Mouse (Mus musculus) T-helper 2 cell (primary cell): ENCODE data around the gene Adgrf5.

Source experiments
- in situ Hi-C: fragments of 300-600 bp; cut with MboI, MseI; formaldehyde crosslinking; loops from one replicate; pipeline ENCODE4 v1.15.1; 2025; ENCODE audit warnings: high pct_unique_total_duplicates

The Adgrf5 gene

DNA sequence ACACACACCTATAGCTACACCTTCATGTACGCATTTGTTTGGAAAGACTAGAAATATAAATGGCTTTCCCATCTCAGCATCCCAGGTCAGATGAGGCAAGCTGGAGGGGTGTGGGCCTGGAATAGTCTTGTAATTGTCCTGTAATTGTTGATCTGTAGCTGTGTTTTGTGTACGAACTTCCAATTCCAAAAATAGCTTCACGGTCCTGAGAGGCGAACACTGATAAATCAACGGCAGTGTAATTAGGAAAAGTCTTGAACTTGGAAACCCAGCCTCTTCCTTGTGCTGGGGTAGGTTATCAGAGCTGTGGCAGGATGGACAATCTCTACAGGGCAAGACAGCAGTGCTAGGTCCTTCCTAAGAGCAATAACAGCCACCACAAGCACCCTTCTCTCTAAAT, 18.5 kb downstream of the Adgrf5 start:
- in situ Hi-C loops, result no loop called here

DNA sequence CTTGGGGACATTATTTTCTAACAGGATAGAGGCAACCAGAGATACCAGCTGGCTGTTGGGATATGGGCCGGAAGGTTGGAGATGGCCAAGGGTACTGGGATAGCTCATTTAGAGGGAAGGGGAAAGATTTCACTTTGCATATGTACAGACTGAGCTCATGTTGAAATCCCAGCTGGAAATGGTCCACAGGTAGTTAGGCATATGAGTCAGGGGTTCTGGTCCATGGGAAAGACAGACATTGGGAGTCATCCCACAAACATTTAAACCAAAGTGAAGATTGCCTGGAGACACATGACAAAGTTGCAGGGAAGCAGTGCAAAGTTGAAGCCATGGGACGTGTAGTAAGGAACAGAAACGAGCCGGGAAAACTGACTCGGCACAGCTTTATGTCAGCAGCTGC, 26.1 kb downstream of the Adgrf5 start:
- in situ Hi-C loops, result no loop called here

DNA sequence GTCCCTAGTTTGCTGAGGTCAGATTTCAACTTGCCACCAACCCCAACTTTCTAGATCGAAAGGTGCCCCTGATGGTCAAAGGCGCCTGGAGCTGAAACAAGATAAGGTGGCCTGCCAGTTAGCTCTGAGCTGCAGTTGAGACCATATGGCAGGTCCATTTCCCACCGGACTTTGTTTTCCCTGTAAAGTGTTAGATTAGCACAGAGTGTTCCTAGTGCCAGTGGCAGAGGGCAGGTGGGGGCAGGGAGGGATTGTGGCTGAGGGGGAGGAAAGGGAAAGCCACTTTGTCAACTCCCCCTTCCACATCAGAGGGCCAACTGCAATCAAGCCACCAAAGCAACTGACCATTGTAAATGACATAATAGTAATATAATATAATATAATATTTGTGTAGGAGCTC, 26.9 kb downstream of the Adgrf5 start:
- in situ Hi-C loops, result no loop called here

DNA sequence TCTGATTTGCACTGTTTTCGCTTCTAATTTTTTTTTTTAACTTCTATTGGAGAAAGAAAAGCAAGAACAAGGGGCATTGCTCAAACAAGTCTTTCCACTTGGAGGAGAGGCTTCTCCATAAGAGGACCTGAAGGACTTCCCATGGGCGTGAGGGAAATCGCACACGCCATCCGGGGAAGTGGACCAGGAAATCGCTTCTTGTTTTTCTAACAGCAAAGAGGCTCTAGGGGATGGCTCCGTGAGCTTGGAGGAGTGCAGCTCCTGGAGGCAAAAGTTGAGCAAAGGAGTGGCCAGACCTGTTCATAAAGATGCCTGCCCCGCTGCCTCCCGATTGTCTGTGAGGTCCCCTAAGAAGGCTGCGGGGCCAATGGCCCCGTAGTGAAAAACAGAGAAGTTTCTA, 29.0 kb downstream of the Adgrf5 start:
- in situ Hi-C loops, result no loop called here

DNA sequence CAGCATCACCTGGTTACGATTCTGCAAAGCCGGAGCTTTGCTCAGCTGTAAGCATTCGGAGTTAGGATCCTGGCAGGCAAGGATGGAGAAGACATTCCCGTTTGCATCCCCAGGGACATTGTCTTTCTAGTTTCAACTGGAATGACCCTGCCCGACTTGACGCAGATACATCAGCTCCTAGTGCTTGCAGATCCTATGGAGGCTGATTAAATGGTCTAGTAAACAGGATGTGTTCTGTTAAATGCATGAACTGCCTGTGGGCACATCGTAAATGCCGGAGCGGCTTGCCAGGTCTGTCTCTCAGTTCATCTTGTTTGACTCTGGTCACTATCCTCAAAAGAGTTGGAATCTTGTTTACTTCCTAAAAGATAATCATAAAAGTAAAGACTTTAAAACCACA, 31.9 kb downstream of the Adgrf5 start:
- in situ Hi-C loops, result loop anchor here (5.0 kb wide), 1 partner anchor 35 kb away; no protein-coding TSS in a partner anchor

DNA sequence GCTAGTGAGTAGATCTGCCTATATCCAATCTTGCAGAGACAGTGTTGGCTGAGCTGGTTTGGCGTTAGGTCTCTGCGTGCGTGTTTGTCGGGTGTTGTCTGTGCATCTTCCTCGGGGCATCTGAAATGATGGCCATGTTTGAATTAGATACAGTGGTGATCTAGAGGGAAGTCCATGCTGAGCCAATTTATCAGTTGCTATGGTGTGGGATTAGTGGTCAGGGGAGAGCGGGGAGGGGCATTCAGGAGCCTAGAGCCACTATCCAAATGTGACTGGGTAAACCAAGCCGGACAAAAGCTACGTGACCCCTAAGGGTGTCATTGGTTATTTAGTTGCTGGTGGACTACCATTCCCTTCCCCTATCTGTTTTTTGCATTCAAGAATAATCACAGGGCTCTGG, 33.4 kb downstream of the Adgrf5 start:
- in situ Hi-C loops, result loop anchor here (5.0 kb wide), 1 partner anchor 36 kb away; no protein-coding TSS in a partner anchor

DNA sequence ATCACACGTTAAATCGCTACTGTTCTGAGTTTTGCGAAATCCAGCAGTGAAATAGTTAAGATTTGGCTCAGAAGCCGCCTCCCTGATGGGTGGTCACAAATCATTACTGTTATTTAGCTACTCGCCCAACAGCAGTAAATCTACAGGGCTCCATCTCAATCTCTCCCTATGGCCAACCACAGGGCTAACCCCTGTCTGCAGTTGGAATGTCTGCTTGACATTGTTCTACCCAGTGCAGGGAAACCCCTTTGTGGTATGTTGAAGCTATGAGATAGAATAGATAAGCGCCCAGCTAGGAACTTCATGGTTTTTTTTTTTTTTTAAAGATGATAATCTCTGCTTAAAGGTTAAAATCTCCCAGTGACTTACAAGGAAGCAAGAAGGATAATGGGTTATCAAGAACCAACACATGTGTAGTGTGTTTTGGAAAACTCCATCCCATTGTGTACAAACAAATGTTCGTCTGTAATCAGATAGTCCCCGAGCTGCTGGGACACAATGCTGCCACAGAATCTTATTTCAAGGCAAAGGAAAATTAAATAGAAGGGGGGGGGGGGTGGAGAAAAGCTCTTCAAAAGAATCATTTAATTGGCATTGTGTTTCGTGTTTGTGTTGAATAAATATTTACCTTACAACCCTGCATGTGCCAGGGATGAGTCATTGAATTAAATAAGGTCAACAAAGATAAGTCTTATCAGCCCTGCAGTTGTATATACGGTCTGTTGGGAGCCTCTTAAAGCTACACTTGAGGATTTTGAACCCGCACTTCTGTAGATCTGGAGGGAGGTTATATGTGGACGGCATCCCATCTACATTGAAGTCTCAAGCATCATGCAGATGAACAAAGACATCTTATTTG, 35.4 kb downstream of the Adgrf5 start:
- in situ Hi-C loops, result no loop called here

DNA sequence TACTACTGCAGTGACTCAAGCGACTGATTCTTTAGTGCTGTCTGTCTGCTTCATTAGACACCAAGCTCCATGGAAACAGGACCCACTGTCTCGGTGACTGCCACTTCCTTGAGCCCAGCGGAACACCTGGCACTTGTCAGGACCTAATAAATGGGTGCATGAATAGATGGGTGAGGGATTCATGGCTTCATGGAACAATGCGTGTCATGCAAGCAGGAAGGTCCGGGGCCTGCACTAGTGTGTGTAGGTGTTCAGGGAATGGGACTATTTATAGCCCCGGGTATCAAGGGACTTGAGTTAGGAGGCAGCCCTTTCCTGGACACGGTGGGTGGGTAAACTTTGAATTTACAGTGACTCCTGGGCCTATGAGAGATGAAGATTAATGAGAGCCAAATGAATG, 38.4 kb downstream of the Adgrf5 start:
- in situ Hi-C loops, result no loop called here

DNA sequence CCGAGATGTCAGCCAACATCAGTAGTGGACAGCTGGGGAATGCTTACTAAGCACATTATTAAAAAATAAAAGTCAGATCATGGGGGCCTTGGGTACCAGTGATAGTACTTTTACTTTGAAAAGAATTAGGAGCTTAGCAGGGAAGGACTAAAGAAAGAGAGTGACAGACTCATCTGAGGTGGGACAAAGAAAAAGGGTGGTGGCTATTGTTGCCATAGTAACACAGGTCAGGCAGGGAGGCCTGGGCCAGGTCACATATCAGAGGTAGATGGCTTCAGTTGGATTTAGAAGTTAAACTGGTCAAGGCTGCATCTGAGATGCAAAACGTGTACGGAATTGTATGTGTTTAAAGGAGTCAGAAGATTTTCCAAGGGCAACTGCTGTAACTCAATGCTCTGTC, 38.9 kb downstream of the Adgrf5 start:
- in situ Hi-C loops, result no loop called here

DNA sequence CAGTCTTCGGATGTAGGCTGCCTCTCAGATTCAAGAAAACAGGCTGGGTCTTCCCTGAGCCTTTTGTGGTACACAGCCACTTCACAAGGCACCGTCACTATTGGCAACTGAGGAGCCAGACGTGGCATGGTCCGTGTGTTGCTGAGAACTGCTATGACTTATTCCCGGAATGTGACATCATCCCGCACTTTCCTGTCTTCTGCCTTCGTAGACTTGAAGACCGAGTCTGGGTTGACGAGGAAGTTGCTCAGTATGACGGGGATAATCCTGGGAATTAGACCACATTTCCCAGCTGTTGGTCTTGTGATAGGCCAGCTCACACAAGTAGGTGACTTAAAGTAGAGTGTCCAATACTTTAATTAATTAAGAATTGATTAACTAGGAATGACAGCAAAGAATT, 40.2 kb downstream of the Adgrf5 start:
- in situ Hi-C loops, result no loop called here

DNA sequence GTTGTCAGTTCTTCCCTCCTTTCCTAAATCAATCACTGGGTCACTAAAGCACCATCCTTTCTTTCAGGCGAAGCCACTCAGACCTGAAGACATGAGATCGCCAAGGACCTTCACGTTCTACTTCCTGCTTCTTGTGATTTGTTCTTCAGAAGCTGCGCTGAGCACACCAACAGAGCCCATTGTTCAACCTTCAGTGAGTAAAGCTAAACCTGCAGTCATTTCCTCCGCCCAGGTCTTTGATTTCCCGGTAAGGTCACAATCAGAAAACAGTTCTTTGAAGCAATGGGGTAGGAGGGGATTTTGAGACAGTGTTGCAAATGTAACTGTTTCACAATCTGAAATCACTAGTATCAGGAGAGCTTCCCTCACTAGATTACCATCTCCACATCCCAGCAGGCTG, 43.6 kb downstream of the Adgrf5 start:
- in situ Hi-C loops, result no loop called here

DNA sequence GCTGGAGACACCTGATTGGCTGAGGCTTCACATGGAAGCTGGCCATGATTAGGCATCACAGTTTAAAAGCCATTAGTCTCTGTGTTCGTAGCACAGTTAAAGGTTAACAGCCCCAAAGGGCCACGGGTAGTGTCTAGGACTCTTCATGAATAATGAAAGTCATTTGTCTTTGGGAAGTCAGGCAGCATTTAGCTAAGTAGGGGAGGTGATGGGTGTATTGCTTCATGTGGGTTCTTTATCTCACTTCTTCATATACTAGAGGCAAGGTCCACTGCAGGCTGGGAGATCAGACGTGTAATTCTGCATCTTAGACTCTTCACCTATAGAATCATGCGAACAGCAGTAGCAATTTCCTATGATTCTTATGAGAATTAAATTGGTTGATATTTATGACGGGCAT, 44.2 kb downstream of the Adgrf5 start:
- in situ Hi-C loops, result no loop called here

DNA sequence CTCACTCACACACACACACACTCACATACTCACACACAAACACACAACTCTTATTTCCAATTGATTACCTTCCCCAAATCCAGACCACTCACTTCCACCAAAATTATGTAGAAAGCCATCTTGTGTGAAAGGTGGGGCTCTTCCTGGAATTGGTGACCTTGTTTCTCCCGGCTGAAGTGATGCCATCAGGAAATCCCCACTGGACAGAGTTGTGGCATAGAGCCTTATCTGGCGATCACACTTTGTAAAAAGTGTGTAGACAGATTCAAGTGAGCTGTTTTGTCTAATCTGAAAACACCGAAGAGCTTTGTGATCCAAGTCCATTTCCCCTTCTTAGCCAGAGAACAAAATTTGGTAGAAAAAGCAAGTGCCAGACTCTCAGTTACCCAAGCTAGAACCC, 46.1 kb downstream of the Adgrf5 start:
- in situ Hi-C loops, result no loop called here

DNA sequence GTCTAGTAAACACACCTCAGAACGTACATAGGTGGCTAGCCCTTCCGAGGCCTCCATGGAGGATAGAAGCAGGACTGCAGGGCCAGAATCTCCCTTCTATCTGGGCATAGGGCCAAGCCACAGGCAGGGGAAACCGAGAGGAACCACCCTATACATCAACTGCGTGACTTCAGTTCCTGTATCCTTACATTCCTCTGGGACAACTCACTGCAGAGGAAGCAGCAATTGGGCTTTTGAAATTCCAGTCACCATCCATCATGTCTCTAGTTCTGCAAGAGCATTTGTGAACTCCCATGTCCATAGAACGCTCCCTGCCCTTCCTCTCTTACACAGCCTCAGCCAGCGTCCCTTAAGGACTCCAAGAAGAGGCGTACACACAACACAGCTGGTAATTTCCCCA, 47.3 kb downstream of the Adgrf5 start:
- in situ Hi-C loops, result no loop called here

DNA sequence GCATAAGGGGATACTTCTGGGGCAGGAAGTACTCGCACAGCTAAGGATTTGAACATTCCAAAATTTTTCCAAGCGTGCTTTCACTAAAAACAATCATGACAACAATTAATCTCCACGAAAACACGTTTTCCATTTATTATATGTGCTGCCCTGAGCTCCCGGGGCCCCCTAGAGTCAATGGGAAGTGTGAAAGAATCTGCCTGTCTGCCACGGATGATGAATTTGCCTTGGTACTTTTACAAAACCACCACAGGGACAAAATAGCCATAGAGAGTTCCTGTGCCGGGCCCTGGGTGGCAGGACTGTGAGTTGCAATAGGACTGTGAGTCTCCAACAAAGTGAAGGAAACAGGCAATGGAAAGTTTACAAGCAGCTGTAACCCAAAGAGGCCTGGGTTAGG, 52.9 kb downstream of the Adgrf5 start:
- in situ Hi-C loops, result no loop called here

DNA sequence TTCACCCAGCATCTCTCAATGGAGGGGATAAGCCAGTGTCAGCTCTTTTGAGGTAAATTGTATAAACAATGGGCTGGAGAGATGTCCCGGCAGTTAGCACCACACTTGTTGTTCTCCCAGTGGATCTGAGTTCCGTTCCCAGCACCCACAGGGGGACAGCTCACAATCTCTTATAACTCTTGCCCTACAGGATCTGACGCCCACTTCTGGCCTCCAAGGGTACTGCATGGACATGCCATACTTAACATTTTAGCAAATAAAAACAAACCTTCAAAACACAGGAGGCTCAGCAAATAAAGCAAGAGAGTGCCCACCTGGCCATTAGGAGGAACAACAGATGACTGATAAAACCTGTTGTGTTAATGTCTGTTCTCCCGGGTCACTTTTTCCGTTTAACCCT, 59.0 kb downstream of the Adgrf5 start:
- in situ Hi-C loops, result no loop called here

DNA sequence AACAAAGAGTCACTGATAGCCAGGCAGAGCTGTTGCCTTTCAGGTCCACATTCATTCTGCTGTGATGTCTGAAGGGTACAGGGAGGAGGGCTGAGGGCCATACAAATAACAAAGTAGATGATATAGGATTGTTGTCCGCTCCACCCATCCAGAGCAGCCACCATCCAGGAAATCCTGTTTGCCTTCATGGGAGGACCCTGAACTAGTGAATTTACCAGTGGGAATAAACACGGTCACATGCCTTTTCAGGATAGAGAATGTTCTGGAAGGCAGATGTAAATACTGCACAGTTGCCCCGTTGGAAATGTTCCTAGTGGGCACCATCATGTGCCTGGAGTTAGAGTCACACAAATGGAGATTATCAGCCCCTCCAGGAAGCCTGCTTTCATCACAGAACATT, 60.1 kb downstream of the Adgrf5 start:
- in situ Hi-C loops, result no loop called here

DNA sequence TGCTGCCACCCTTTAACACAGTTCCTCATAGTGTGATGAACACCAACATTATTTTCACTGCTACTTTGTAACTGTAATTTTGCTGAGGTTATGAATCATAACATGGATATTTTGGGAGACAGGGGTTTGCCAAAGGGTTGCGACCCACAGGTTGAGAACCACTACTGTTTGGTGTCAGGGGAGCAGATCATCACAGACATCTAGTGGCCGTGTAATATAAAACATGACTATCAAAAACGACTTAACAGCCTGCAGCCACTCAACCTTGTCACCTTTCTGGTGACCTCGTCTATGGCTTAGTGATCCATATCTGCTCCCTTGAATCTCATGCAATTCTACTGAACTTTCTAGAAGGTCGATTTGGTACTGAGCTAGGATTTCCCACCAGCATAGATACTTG, 63.7 kb downstream of the Adgrf5 start:
- in situ Hi-C loops, result no loop called here

DNA sequence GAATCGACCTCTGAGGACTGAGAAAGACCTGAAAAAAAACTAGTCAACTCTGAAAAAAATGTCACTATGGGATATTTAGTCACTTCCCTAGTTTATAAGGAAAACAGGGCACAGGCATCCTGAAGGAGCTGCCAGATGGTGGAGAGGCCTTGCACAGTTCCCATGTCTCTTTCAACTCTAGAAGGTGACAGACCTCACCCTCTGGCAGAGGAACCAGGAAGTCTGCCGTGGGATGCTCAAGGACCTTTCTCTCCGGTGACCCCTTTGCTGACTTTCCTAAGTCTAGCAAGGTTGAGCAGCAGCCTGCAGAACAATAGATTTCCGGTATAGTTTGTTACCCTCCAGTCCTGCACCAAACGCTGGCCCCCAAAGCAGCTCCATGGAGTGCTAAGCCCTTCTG, 71.4 kb downstream of the Adgrf5 start:
- in situ Hi-C loops, result no loop called here

DNA sequence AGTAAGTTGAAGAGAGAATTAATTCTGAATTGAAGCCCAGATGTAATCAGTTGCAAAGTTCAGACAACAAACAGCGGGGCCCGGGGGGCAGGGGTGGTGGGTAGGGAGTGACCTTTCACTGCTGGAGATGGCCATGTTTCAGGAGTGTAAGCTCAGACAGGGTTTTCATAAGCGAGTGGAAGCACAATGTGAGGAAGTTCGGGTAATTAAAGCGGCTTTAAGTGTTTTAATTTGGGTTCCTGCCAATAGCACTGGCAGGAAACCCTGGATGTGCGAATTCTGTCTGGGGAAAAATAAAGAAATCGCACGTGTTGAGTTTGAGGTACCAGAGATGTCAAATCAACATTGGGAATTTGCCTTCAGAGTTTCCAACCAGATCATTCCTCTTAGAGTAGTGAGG, 74.2 kb downstream of the Adgrf5 start:
- in situ Hi-C loops, result no loop called here

DNA sequence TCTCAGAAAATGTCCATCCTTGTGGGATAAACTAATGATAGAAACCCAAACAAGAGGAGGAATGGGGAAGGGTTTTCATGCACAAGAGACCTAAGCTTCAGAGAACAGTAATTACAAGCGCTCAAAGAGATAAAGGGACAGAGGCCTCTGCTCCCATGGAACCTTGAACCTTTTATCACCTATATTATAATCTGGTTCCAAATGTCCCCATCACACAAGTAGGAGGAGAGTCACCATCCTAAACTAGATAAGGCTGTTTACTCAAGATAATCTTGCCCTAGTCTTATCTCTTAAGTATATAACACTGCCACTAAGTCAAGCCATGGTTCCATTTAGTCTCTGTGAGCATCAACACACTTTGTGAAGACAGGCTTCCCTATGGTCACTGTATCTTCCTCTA, 91.0 kb downstream of the Adgrf5 start:
- in situ Hi-C loops, result no loop called here

DNA sequence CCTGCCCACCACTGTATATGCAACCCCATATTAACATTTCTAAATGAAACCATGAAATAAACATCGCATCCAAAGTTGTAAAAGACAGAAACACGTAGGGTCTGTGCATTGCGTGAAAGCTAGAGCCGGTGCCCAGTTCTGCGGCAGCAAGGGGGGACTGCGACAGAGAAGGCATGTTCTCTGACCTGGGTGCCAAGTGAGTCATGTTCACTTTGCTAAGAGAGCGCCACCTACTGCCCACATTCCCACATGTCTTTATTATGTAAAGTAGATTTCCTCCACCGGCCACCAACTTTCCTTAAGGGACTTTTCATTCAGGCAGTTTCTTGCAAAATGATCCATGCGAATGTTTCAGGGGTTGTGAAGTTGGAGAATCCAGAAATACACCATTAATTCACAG, 98.3 kb downstream of the Adgrf5 start:
- in situ Hi-C loops, result no loop called here

DNA sequence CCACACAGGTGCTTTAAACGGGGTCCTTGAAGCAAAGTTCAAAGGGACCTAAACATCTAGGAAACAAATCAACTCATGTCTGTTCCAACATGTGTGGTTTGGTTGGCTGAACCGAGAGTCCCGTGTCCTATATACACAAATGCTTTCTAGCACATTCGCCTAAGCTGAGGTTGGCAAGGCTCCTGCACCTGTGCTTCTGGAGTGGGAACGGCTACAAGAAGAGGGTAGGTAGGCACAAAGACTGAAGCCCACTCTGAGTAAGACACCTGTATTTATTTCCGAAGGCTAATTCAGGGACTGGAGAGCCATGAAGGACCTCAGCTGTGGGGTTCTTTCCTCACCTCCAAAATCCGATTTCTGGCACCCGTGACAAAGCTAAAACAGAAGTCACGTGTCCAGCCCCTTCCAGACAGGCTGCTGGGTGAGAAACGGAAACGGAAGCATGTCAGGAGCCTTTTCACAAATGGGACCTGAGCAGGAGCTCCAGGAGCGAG, 99.5 kb downstream of the Adgrf5 start:
- in situ Hi-C loops, result no loop called here
